Mouse (Mus musculus): ENCODE measurements at regions not wholly inside any gene's neighbourhood (a gene's known extent, or its start where the extent isn't known, plus 50 kb on each side); places are given as distances from the start of the nearest gene placed in this dataset.

GRCm38 (mm10) chr6:148556484-148556871 lies 112.3 kb upstream of the Tmtc1 start:
- no peak for TF ChIP-seq POLR2AphosphoS5 (IDR thresholded peaks at IDR 0.05; ENCODE audit: insufficient replicate concordance, low read depth, low read length)
- ATAC-seq (ENCODE audit: extremely low read depth, insufficient number of reproducible peaks, low FRiP score, poor library complexity, severe bottlenecking) = no peak
- H3K4me1 ChIP-seq (ENCODE audit: insufficient read depth, low read depth, low read length) = no peaks in the 10 kb centered on the region
- DNase-seq (ENCODE audit: low spot score) = no peak
- H3K27me3 ChIP-seq (ENCODE audit: insufficient read depth, low read length) = no peaks in the 10 kb centered on the region
- no peaks in the 10 kb centered on the region for H3K36me3 ChIP-seq (replicated peaks)
- H3K4me3 ChIP-seq (ENCODE audit: low read depth, low read length) = no peak overlapping the region
- no peaks in the 10 kb centered on the region for H3K9me3 ChIP-seq (replicated peaks)

DNA sequence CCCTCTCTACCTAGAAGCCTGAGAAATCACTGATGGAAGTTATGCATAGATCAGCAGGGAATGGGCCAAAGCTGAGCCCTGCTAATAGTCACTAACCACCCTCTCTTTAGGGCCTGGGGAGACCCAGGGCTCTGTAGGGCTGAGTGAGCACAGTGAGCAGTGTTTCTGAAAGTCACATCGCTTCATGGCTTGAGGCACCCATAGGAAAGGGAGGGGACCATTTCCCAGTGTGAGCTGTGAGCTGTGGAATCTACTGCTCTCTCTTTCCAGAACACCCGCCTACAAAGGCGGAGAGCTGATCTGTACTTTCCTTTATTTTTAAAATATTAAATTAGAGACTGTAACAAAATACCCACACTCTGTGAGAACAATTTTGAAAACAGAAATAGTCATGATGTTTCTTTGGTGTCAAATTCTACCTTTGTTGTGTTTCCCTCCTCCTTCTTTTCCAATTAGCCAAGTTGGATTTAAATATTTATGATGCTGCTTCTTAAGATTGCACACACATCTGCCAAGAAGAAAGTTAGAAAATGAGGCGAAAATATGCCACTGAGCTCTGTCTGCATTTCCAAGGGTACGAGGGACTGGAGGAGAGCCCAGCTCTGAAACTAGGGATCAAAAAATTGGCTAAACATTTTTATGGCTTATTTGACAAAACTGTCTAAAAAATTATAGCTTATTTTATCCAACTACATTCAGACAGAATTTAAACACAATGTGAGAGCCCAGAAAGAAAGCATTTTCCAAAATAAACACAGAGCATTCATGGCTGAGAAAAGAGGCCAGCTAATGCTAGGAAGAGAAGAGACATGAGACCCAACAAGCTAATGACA lies 111.7 kb upstream of the Tmtc1 start:
- ATAC-seq (ENCODE audit: extremely low read depth, insufficient number of reproducible peaks, low FRiP score, poor library complexity, severe bottlenecking) (no peak), DNase-seq (ENCODE audit: low spot score) (no peak)
- no peaks in the 10 kb centered on the region for H3K36me3 ChIP-seq (replicated peaks)
- no peaks in the 10 kb centered on the region for H3K9me3 ChIP-seq (replicated peaks)
- H3K4me3 ChIP-seq (ENCODE audit: low read depth, low read length) = no peak overlapping the region
- TF ChIP-seq POLR2AphosphoS5 (IDR thresholded peaks at IDR 0.05; ENCODE audit: insufficient replicate concordance, low read depth, low read length) (no peak), TAL1 (conservative IDR thresholded peaks at IDR 0.05; ENCODE audit: low read depth, low read length) (no peak), CTCF (IDR thresholded peaks at IDR 0.05; ENCODE audit: low read depth, low read length) (no peak), GATA1 (IDR thresholded peaks at IDR 0.05; ENCODE audit: borderline replicate concordance, low read length) (no peak), GATA2 (IDR thresholded peaks at IDR 0.05; ENCODE audit: borderline replicate concordance, low read depth, low read length) (no peak)
- H3K27me3 ChIP-seq (ENCODE audit: insufficient read depth, low read length) = no peaks in the 10 kb centered on the region
- no peaks in the 10 kb centered on the region for H3K4me1 ChIP-seq (ENCODE audit: insufficient read depth, low read depth, low read length)

GRCm38 (mm10) chr6:148554463-148554862 lies 110.3 kb upstream of the Tmtc1 start:
- DNase-seq (ENCODE audit: low spot score) = no peak
- no peaks in the 10 kb centered on the region for H3K4me1 ChIP-seq (ENCODE audit: insufficient read depth, low read depth, low read length)
- H3K4me3 ChIP-seq (ENCODE audit: low read depth, low read length) = no peak overlapping the region
- H3K9me3 ChIP-seq (replicated peaks) = no peaks in the 10 kb centered on the region
- TF ChIP-seq GATA1 (IDR thresholded peaks at IDR 0.05; ENCODE audit: borderline replicate concordance, low read length) (no peak), CTCF (IDR thresholded peaks at IDR 0.05; ENCODE audit: low read depth, low read length) (no peak), POLR2AphosphoS5 (IDR thresholded peaks at IDR 0.05; ENCODE audit: insufficient replicate concordance, low read depth, low read length) (no peak), TAL1 (conservative IDR thresholded peaks at IDR 0.05; ENCODE audit: low read depth, low read length) (no peak), GATA2 (IDR thresholded peaks at IDR 0.05; ENCODE audit: borderline replicate concordance, low read depth, low read length) (no peak)
- ATAC-seq (ENCODE audit: extremely low read depth, insufficient number of reproducible peaks, low FRiP score, poor library complexity, severe bottlenecking) = no peak
- no peaks in the 10 kb centered on the region for H3K27me3 ChIP-seq (ENCODE audit: insufficient read depth, low read length)
- no peaks in the 10 kb centered on the region for H3K36me3 ChIP-seq (replicated peaks)

DNA sequence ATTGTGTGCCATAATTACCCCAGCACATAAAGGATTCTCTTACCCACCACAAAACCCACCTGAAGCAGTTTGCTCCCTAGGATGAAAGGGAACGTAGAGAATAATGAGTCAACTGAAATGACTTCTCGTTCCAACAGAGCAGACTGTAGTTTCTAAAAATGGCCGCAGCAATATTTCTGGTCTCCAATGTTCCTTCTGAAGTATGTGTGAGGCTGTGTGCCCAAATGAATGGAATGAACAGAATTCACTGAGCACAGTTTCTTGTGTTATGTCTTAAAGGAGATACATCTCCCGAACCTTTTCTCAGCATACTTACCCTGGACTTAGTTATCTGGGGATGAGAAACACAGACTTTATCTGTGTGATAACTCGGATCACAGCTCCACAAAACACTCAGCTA lies 109.4 kb upstream of the Tmtc1 start:
- no peaks in the 10 kb centered on the region for H3K36me3 ChIP-seq (replicated peaks)
- no peaks in the 10 kb centered on the region for H3K4me1 ChIP-seq (ENCODE audit: insufficient read depth, low read depth, low read length)
- H3K4me3 ChIP-seq (ENCODE audit: low read depth, low read length) = no peak overlapping the region
- no peaks in the 10 kb centered on the region for H3K9me3 ChIP-seq (replicated peaks)
- no peak for DNase-seq (ENCODE audit: low spot score)
- H3K27me3 ChIP-seq (ENCODE audit: insufficient read depth, low read length) = no peaks in the 10 kb centered on the region
- TF ChIP-seq GATA2 (IDR thresholded peaks at IDR 0.05; ENCODE audit: borderline replicate concordance, low read depth, low read length) = no peak
- TF ChIP-seq TAL1 (conservative IDR thresholded peaks at IDR 0.05; ENCODE audit: low read depth, low read length) = no peak
- TF ChIP-seq POLR2AphosphoS5 (IDR thresholded peaks at IDR 0.05; ENCODE audit: insufficient replicate concordance, low read depth, low read length) = no peak
- no peak for TF ChIP-seq CTCF (IDR thresholded peaks at IDR 0.05; ENCODE audit: low read depth, low read length)
- TF ChIP-seq GATA1 (IDR thresholded peaks at IDR 0.05; ENCODE audit: borderline replicate concordance, low read length) = no peak
- no peak for ATAC-seq (ENCODE audit: extremely low read depth, insufficient number of reproducible peaks, low FRiP score, poor library complexity, severe bottlenecking)

DNA sequence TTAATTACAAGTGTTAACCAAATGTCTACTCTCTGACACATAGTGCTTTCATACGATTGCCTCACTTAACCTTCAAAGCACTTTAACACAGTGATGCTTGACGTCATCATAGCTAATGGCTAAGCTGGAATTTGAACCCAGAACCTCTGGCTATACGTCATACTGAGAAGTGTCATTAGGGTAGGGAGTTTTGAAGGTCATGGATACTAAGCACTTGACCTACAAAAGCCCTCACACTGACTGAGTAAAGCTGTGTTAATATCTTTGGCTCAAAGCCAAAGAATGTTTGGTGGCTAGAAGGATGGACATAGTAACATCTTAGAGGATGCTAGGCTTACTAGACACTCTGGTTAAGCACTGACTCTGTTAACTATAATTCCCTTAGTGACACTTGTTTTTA lies 106.9 kb upstream of the Tmtc1 start:
- Histone ChIP-seq H3K27me3 (ENCODE audit: insufficient read depth, low read length) (no peaks in the 10 kb centered on the region), H3K4me1 (ENCODE audit: insufficient read depth, low read depth, low read length) (no peaks in the 10 kb centered on the region), H3K9me3 (replicated peaks) (no peaks in the 10 kb centered on the region), H3K36me3 (replicated peaks) (no peaks in the 10 kb centered on the region), H3K4me3 (ENCODE audit: low read depth, low read length) (no peak overlapping the region)
- TF ChIP-seq CTCF (IDR thresholded peaks at IDR 0.05; ENCODE audit: low read depth, low read length) (no peak), TAL1 (conservative IDR thresholded peaks at IDR 0.05; ENCODE audit: low read depth, low read length) (no peak), GATA2 (IDR thresholded peaks at IDR 0.05; ENCODE audit: borderline replicate concordance, low read depth, low read length) (no peak), GATA1 (IDR thresholded peaks at IDR 0.05; ENCODE audit: borderline replicate concordance, low read length) (no peak), POLR2AphosphoS5 (IDR thresholded peaks at IDR 0.05; ENCODE audit: insufficient replicate concordance, low read depth, low read length) (no peak)
- DNase-seq (ENCODE audit: low spot score) = no peak
- ATAC-seq (ENCODE audit: extremely low read depth, insufficient number of reproducible peaks, low FRiP score, poor library complexity, severe bottlenecking) = no peak

GRCm38 (mm10) chr6:148548138-148548778 lies 104.1 kb upstream of the Tmtc1 start:
- Histone ChIP-seq H3K9me3 (replicated peaks) (no peaks in the 10 kb centered on the region), H3K27me3 (ENCODE audit: insufficient read depth, low read length) (no peaks in the 10 kb centered on the region), H3K4me3 (ENCODE audit: low read depth, low read length) (no peak overlapping the region), H3K36me3 (replicated peaks) (no peaks in the 10 kb centered on the region), H3K4me1 (ENCODE audit: insufficient read depth, low read depth, low read length) (no peaks in the 10 kb centered on the region)
- TF ChIP-seq CTCF (IDR thresholded peaks at IDR 0.05; ENCODE audit: low read depth, low read length) = no peak
- no peak for TF ChIP-seq TAL1 (conservative IDR thresholded peaks at IDR 0.05; ENCODE audit: low read depth, low read length)
- TF ChIP-seq GATA1 (IDR thresholded peaks at IDR 0.05; ENCODE audit: borderline replicate concordance, low read length) = no peak
- TF ChIP-seq GATA2 (IDR thresholded peaks at IDR 0.05; ENCODE audit: borderline replicate concordance, low read depth, low read length) = no peak
- TF ChIP-seq POLR2AphosphoS5 (IDR thresholded peaks at IDR 0.05; ENCODE audit: insufficient replicate concordance, low read depth, low read length) = no peak
- no peak for DNase-seq (ENCODE audit: low spot score)
- ATAC-seq (ENCODE audit: extremely low read depth, insufficient number of reproducible peaks, low FRiP score, poor library complexity, severe bottlenecking) = no peak
